Mouse (Mus musculus): ENCODE results near the gene Tlk1. TPM values are rescaled to one million over a fixed set of nuclear protein-coding genes. Genes with fewer than 3 reads are reported as not detected.

Tlk1 gene
- polyA plus RNA-seq, 1 experiment: 7.3 TPM

DNA sequence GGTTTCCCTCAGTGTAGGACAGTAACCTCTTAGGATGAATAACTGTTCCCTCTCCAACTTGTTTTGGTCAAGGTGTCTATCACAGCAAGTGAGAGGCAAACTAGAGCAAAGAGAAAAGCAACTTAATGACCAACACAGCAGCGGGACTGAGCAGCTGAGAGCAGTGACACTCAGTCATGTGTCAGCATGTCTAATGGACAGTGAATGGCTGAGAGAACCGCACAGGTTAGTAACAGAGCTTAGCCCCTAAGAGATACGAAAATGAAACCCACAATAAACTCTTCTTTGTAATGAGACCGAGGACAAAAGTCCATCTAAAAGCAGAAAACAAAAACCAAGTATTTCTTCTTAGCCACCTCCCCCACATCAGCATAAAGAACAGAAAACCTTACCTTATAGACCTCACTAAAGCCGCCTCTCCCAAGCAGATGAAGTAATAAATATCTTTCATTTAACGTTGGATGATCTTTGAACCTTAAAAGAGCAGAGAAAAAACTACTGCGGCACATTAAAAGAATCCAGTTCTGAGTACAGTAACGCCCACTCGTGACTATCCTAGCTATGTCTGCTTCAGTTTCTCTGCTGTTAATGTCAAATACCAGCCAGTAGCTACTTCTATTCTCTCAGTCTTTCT, 101.8 kb downstream of the Tlk1 start:
- Histone ChIP-seq H3K4me3 (ENCODE audit: control insufficient read depth, low read depth, low read length) (no peak overlapping the region), H3K4me1 (ENCODE audit: control insufficient read depth, insufficient read depth, low read length) (no peaks in the 10 kb centered on the region), H3K36me3 (ENCODE audit: control insufficient read depth, insufficient read depth, low read length) (no peaks in the 10 kb centered on the region; the same call in 1 of the 2 replicates), H3K27ac (ENCODE audit: control insufficient read depth, insufficient read depth, low read depth, low read length) (no peak overlapping the region), H3K27me3 (ENCODE audit: control insufficient read depth, insufficient read depth, low read length) (no peaks in the 10 kb centered on the region)
- TF ChIP-seq POLR2A (IDR thresholded peaks at IDR 0.05; ENCODE audit: control insufficient read depth, low read depth, low read length) (no peak), CTCF (IDR thresholded peaks at IDR 0.05; ENCODE audit: control insufficient read depth, insufficient read depth, insufficient replicate concordance, low read depth, low read length) (no peak)

DNA sequence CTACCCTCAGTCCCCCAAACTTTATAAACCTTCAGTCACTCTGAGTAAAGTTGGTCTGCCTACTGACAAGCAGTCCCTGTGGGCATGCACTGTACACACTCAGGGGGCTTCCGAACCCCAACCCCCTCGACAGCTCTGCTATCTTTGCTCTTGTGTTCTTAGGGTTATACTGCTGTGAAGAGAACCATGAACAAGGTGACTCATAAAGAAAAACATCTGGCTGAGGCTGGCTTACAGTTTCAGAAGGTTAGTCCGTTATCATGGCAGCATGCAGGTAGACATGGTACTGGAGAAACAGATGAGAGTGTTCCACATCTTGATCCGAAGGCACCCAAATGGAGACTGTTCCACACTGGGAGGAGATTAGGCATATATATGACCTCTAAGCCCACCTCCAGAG, 114.7 kb downstream of the Tlk1 start:
- TF ChIP-seq POLR2A (IDR thresholded peaks at IDR 0.05; ENCODE audit: control insufficient read depth, low read depth, low read length): no peak
- TF ChIP-seq CTCF (IDR thresholded peaks at IDR 0.05; ENCODE audit: control insufficient read depth, insufficient read depth, insufficient replicate concordance, low read depth, low read length): no peak
- no peaks in the 10 kb centered on the region for H3K36me3 ChIP-seq (ENCODE audit: control insufficient read depth, insufficient read depth, low read length)

DNA sequence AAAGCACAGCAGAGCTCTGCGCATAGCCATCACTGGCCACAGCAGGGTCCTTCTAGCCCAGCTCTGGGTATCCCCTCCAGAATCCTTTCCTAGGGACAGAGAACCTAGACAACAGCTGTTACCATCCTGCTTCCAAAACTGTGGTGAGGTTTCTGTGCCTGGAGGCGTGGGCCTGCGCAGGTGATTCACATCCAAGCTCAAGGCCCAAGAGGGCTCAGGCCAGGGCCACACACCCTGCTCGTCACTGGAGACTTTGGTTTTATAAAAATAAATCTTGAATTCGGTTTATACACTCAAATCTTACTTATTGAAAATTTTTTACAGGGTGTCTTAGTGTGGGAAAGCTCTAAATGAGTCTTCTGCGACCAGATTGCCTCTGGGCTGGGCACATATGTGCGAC, 115.3 kb downstream of the Tlk1 start:
- peaks cover 6% of the 10 kb centered on the region for H3K4me1 ChIP-seq (ENCODE audit: control insufficient read depth, insufficient read depth, low read length)
- TF ChIP-seq POLR2A (IDR thresholded peaks at IDR 0.05; ENCODE audit: control insufficient read depth, low read depth, low read length) (no peak), CTCF (IDR thresholded peaks at IDR 0.05; ENCODE audit: control insufficient read depth, insufficient read depth, insufficient replicate concordance, low read depth, low read length) (no peak)
- no peaks in the 10 kb centered on the region for H3K36me3 ChIP-seq (ENCODE audit: control insufficient read depth, insufficient read depth, low read length)

More for the DNA sequence above, 114.7 kb downstream of the Tlk1 start:
- Histone ChIP-seq H3K4me3 (ENCODE audit: control insufficient read depth, low read depth, low read length) (no peak overlapping the region), H3K27me3 (ENCODE audit: control insufficient read depth, insufficient read depth, low read length) (no peaks in the 10 kb centered on the region), H3K4me1 (ENCODE audit: control insufficient read depth, insufficient read depth, low read length) (peaks cover 6% of the 10 kb centered on the region; the same call in 1 of the 2 replicates), H3K27ac (ENCODE audit: control insufficient read depth, insufficient read depth, low read depth, low read length) (no peak overlapping the region)

DNA sequence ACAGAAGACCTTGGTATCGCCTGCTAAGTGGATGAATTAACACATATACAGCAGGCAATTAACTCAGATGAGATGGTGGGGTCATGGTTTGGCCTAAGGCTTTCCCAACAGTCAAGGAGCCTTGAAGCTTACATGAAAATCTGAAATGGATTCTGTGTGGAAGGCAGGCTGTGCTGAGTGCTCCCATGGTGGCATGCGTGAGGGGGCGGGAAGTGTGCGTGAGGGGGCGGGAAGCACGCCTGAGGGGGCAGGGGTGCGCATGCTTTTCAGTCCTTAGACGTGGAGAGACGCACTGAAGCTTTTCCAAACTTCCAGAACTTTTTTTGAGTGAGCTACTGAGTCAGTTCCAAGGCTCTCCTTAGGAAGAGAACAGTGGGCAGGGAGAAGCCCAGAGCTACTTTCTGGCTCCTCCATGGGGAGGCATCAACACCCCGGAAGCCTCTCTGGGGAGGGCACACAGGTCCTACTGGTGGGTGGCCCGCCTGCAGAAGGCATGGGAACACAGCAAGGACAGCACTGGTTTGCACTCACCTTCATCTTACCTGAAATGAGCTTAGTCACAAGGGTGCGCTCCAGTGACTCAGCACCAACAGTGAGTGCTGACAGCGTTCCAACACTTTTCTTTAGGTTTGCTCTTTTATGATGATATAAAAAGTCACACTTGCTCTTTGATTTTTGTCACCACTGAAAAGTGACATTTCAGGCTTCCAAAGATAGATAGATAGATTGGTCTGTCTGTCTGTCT, 116.4 kb downstream of the Tlk1 start:
- H3K36me3 ChIP-seq (ENCODE audit: control insufficient read depth, insufficient read depth, low read length): no peaks in the 10 kb centered on the region
- TF ChIP-seq POLR2A (IDR thresholded peaks at IDR 0.05; ENCODE audit: control insufficient read depth, low read depth, low read length) (no peak), CTCF (IDR thresholded peaks at IDR 0.05; ENCODE audit: control insufficient read depth, insufficient read depth, insufficient replicate concordance, low read depth, low read length) (no peak)
- no peak overlapping the region for H3K4me3 ChIP-seq (ENCODE audit: control insufficient read depth, low read depth, low read length)
- H3K27ac ChIP-seq (ENCODE audit: control insufficient read depth, insufficient read depth, low read depth, low read length): 0 out of 2 replicates have a peak overlapping the region, but pooled peaks have one; percentile 3
- no peaks in the 10 kb centered on the region for H3K27me3 ChIP-seq (ENCODE audit: control insufficient read depth, insufficient read depth, low read length)
- peaks cover 6% of the 10 kb centered on the region for H3K4me1 ChIP-seq (ENCODE audit: control insufficient read depth, insufficient read depth, low read length)

More for the DNA sequence above, 115.3 kb downstream of the Tlk1 start:
- no peak overlapping the region for H3K27ac ChIP-seq (ENCODE audit: control insufficient read depth, insufficient read depth, low read depth, low read length)
- no peaks in the 10 kb centered on the region for H3K27me3 ChIP-seq (ENCODE audit: control insufficient read depth, insufficient read depth, low read length)
- H3K4me3 ChIP-seq (ENCODE audit: control insufficient read depth, low read depth, low read length): no peak overlapping the region

DNA sequence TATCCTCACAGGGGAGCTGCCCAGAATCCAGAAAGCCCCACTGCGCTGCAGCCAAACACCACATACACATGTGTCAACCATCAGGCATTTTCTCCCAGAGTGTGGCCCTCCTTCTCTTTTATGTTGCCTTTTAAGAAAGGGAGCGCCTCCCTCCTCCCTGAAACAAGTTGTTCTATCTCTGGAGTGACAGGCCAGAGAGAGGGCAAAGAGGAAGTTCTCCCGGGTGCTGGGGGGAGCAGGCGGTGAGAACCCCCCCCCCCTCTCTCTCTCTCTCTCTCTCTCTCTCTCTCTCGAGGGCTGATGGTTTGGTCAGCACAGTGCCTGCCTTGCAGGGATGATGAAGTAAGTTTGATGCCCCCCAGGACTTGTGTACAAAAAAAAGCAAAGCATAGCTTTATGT, 123.1 kb downstream of the Tlk1 start:
- TF ChIP-seq CTCF (IDR thresholded peaks at IDR 0.05; ENCODE audit: control insufficient read depth, insufficient read depth, insufficient replicate concordance, low read depth, low read length) (no peak), POLR2A (IDR thresholded peaks at IDR 0.05; ENCODE audit: control insufficient read depth, low read depth, low read length) (no peak)
- no peaks in the 10 kb centered on the region; the same call in 1 of the 2 replicates for H3K4me1 ChIP-seq (ENCODE audit: control insufficient read depth, insufficient read depth, low read length)
- H3K27me3 ChIP-seq (ENCODE audit: control insufficient read depth, insufficient read depth, low read length): no peaks in the 10 kb centered on the region
- H3K4me3 ChIP-seq (ENCODE audit: control insufficient read depth, low read depth, low read length): no peak overlapping the region
- H3K36me3 ChIP-seq (ENCODE audit: control insufficient read depth, insufficient read depth, low read length): no peaks in the 10 kb centered on the region
- no peak overlapping the region for H3K27ac ChIP-seq (ENCODE audit: control insufficient read depth, insufficient read depth, low read depth, low read length)

DNA sequence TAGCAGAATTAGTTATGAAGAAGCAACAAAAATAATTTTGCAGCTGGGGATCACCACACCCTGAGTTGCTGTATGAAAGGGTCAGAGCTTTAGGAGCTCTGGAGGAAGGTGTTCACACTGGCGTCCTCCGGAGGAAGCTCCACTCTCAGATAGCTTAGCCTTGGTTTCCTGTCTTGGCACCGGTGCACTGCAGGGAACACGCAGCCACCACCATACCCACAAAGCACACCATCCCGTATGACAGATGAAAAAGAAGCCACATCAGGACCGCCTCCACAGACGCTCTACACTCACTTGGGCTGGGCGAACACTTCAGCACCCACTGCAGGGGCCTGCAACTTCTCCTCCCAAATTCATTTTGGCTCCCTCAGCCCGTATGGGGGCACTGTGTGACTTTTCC, 124.0 kb downstream of the Tlk1 start:
- no peaks in the 10 kb centered on the region; the same call in 1 of the 2 replicates for H3K4me1 ChIP-seq (ENCODE audit: control insufficient read depth, insufficient read depth, low read length)
- no peak overlapping the region for H3K4me3 ChIP-seq (ENCODE audit: control insufficient read depth, low read depth, low read length)
- no peaks in the 10 kb centered on the region for H3K27me3 ChIP-seq (ENCODE audit: control insufficient read depth, insufficient read depth, low read length)
- no peaks in the 10 kb centered on the region for H3K36me3 ChIP-seq (ENCODE audit: control insufficient read depth, insufficient read depth, low read length)
- no peak for TF ChIP-seq POLR2A (IDR thresholded peaks at IDR 0.05; ENCODE audit: control insufficient read depth, low read depth, low read length)
- TF ChIP-seq CTCF (IDR thresholded peaks at IDR 0.05; ENCODE audit: control insufficient read depth, insufficient read depth, insufficient replicate concordance, low read depth, low read length): no peak
- H3K27ac ChIP-seq (ENCODE audit: control insufficient read depth, insufficient read depth, low read depth, low read length): no peak overlapping the region

DNA sequence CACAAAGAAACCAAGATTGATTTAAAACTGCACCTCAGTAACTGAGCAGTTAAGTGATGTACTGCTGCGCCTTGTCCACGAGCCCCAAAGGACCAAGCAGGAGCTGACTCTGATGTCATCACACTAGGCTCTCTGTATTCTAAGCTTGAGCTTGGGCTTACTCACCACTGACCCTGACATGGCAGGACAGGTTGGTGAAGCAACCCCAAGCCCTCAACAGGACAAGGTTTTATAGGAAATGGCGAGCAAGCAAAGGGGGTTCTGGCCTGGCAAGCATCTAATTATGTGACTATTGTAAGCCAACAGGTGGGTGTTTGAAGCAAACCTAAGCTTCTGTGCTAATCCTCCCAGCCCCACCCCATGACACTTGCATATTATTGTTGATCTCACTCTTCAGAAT, 124.7 kb downstream of the Tlk1 start:
- Histone ChIP-seq H3K36me3 (ENCODE audit: control insufficient read depth, insufficient read depth, low read length) (no peaks in the 10 kb centered on the region), H3K4me3 (ENCODE audit: control insufficient read depth, low read depth, low read length) (no peak overlapping the region), H3K27ac (ENCODE audit: control insufficient read depth, insufficient read depth, low read depth, low read length) (no peak overlapping the region), H3K27me3 (ENCODE audit: control insufficient read depth, insufficient read depth, low read length) (no peaks in the 10 kb centered on the region), H3K4me1 (ENCODE audit: control insufficient read depth, insufficient read depth, low read length) (no peaks in the 10 kb centered on the region; the same call in 1 of the 2 replicates)
- no peak for TF ChIP-seq CTCF (IDR thresholded peaks at IDR 0.05; ENCODE audit: control insufficient read depth, insufficient read depth, insufficient replicate concordance, low read depth, low read length)
- no peak for TF ChIP-seq POLR2A (IDR thresholded peaks at IDR 0.05; ENCODE audit: control insufficient read depth, low read depth, low read length)
